Mouse (Mus musculus) neural tube, embryonic 12.5 days (tissue): ENCODE results near the gene Thrb. TPM values are rescaled to one million over a fixed set of nuclear protein-coding genes. Genes with fewer than 3 reads are reported as not detected.

ENCODE experiments used
- ATAC-seq: fragments of 200-750 bp; cut with Nextera tagmentation; 2 replicates; pipeline ENCODE4 v1.8.0; 2017; ENCODE audit warnings: low read depth, mild to moderate bottlenecking, moderate TSS enrichment, moderate library complexity; ENCODE audit not compliant: low FRiP score
- H3K27ac ChIP-seq: fragments of 300-500 bp; sonication (generic); 2 replicates; pipeline ENCODE4 v1.5.1; 2016
- H3K27me3 ChIP-seq: fragments of 300-500 bp; sonication (generic); replicated peaks from 2 replicates; pipeline ENCODE4 v1.6.1; 2016; ENCODE audit warnings: mild to moderate bottlenecking
- H3K36me3 ChIP-seq: fragments of 300-500 bp; sonication (generic); 2 replicates; pipeline ENCODE4 v1.6.1; 2016; ENCODE audit warnings: mild to moderate bottlenecking
- H3K4me1 ChIP-seq: fragments of 300-500 bp; sonication (generic); 2 replicates; pipeline ENCODE4 v1.6.1; 2016
- H3K4me2 ChIP-seq: fragments of 300-500 bp; sonication (generic); replicated peaks from 2 replicates; pipeline ENCODE4 v1.6.1; 2016; ENCODE audit warnings: mild to moderate bottlenecking
- H3K4me3 ChIP-seq: fragments of 300-500 bp; sonication (generic); 2 replicates; pipeline ENCODE4 v1.5.1; 2016
- H3K9ac ChIP-seq: fragments of 300-500 bp; sonication (generic); 2 replicates; pipeline ENCODE4 v1.6.1; 2016; ENCODE audit warnings: mild to moderate bottlenecking
- H3K9me3 ChIP-seq: fragments of 300-500 bp; sonication (generic); 2 replicates; pipeline ENCODE4 v1.6.1; 2016; ENCODE audit warnings: mild to moderate bottlenecking
- WGBS: fragments of 180-500 bp; shearing (Covaris S2); methylation state at CpG from one replicate; pipeline ENCODE4 v1.1.7; 2016; 5-methylcytosine and 5-hydroxymethylcytosine counted together
- polyA plus RNA-seq: library from polyadenylated mRNA; unstranded; fragments of >200 nt; fragmentation: Nextera tagmentation; extraction: Ambion mirVana; gene quantifications from 2 replicates; pipeline ENCODE4 v1.2.1, GENCODE M21; 2016

Thrb gene
- polyA plus RNA-seq = 0.13 and 0.34 TPM in 2 replicates

GRCm38 (mm10) chr14:17659686-17660328 is at the start of gene Thrb:
TSS of gene Thrb (plus strand) at chr14:17660261.
- WGBS = 2% methylated on average over 23 of the region's 23 CpGs

GRCm38 (mm10) chr14:17621671-17622070 is 38.4 kb upstream of the Thrb start:
- 81% methylated on average over 3 of the region's 3 CpGs for WGBS
- no peak for ATAC-seq
- no peak overlapping the region for H3K4me3 ChIP-seq
- H3K36me3 ChIP-seq = no peaks in the 10 kb centered on the region
- H3K9ac ChIP-seq = no peak overlapping the region
- no peak overlapping the region for H3K27ac ChIP-seq
- no peaks in the 10 kb centered on the region for H3K9me3 ChIP-seq
- no peaks in the 10 kb centered on the region for H3K4me1 ChIP-seq
- H3K27me3 ChIP-seq = no peaks in the 10 kb centered on the region
- no peak overlapping the region for H3K4me2 ChIP-seq

More at GRCm38 (mm10) chr14:17659686-17660328, at the start of gene Thrb:
- no peaks in the 10 kb centered on the region for H3K9me3 ChIP-seq
- H3K9ac ChIP-seq = peak within 1 kb of the TSS; percentile 54
- H3K4me1 ChIP-seq = peaks cover 13% of the 10 kb centered on the region
- ATAC-seq = no peak; the same call in 1 of the 2 replicates
- peak within 1 kb of the TSS; percentile 64 for H3K4me3 ChIP-seq
- H3K27ac ChIP-seq = no peak within 1 kb of the TSS
- peak within 1 kb of the TSS; percentile 98 for H3K4me2 ChIP-seq
- H3K27me3 ChIP-seq = peaks cover 19% of the 10 kb centered on the region
- H3K36me3 ChIP-seq = no peaks in the 10 kb centered on the region

DNA sequence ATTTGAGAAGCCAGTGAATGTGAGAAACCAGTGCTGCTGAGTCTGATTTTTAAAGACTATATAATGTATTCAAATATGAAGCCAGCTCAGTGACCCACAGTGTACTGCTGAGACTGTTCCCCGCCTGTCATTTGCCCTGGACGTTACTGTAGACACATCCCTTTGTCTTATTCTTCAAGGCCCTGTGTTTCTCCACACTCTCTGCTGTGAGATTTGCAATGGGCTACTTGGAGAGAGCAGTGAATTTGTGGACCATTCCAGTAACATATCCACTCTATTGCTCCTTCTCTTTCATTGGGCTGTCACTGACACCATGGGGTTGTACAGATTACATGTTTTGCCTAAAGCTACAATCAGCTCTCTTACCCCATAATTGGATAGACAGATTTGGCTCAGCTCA is 36.1 kb upstream of the Thrb start:
- Histone ChIP-seq H3K27me3 (no peaks in the 10 kb centered on the region), H3K4me3 (no peak overlapping the region), H3K4me2 (no peak overlapping the region), H3K36me3 (no peaks in the 10 kb centered on the region), H3K9me3 (no peaks in the 10 kb centered on the region), H3K9ac (no peak overlapping the region), H3K27ac (no peak overlapping the region), H3K4me1 (no peaks in the 10 kb centered on the region)
- no peak for ATAC-seq
- WGBS = 66% methylated on average over 2 of the region's 2 CpGs

- no peak overlapping the region for H3K4me2 ChIP-seq
- no peaks in the 10 kb centered on the region for H3K36me3 ChIP-seq
- no peak overlapping the region for H3K4me3 ChIP-seq
- no peaks in the 10 kb centered on the region for H3K9me3 ChIP-seq
- no peak for ATAC-seq
- no peaks in the 10 kb centered on the region for H3K27me3 ChIP-seq
- no peak overlapping the region for H3K27ac ChIP-seq
- H3K9ac ChIP-seq = no peak overlapping the region
- 62% methylated on average over 5 of the region's 5 CpGs for WGBS
- peaks cover 4% of the 10 kb centered on the region; the same call in 1 of the 2 replicates for H3K4me1 ChIP-seq
These were observed 30.8 kb upstream of the Thrb start for GRCm38 (mm10) chr14:17629215-17629614.

DNA sequence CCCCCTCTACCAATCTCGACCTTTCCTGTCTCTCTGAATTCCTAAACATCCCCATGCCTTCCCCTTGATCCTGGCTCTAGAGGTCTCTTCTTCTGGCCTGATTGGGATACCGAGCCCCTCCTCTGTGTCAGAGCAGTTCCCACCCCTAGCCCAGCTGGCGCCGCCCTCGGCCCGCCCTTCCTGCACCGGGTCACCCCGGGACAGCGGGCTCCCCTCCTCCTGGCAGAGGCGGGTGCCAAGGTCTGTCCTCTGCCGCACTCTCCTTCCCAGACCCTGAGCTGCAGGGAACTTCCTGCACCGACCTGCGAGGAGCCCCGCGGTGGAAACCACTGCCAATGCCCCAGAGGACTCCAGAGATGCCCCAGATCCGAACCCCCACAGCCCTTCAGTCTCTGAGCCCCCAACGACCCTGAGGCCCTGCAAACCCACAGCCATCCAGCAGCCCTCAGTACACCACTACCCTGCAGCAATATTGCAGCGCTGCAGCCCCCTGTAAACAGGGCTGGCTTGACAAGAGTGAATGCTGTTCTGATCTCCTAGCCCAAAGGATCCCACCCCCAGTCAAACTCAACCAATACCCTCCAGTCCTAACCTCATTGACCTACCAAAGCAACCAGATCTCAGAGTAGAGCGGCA is 27.1 kb upstream of the Thrb start:
- no peaks in the 10 kb centered on the region for H3K27me3 ChIP-seq
- no peaks in the 10 kb centered on the region for H3K36me3 ChIP-seq
- peaks cover 4% of the 10 kb centered on the region; the same call in 1 of the 2 replicates for H3K4me1 ChIP-seq
- 6% methylated on average over 19 of the region's 19 CpGs for WGBS
- no peaks in the 10 kb centered on the region for H3K9me3 ChIP-seq
- no peak overlapping the region for H3K9ac ChIP-seq
- peak overlapping the region; percentile 48 for H3K4me2 ChIP-seq
- ATAC-seq = 0 out of 2 replicates have a peak, but pooled peaks have one; percentile 53
- H3K27ac ChIP-seq = no peak overlapping the region
- H3K4me3 ChIP-seq = no peak overlapping the region

- Histone ChIP-seq H3K9ac (no peak overlapping the region), H3K27ac (no peak overlapping the region), H3K4me3 (no peak overlapping the region), H3K9me3 (no peaks in the 10 kb centered on the region), H3K4me2 (no peak overlapping the region), H3K4me1 (peaks cover 4% of the 10 kb centered on the region; the same call in 1 of the 2 replicates), H3K36me3 (no peaks in the 10 kb centered on the region), H3K27me3 (no peaks in the 10 kb centered on the region)
- no peak for ATAC-seq
- 68% methylated on average over 3 of the region's 3 CpGs for WGBS
These were observed 23.1 kb upstream of the Thrb start for GRCm38 (mm10) chr14:17636971-17637370.

DNA sequence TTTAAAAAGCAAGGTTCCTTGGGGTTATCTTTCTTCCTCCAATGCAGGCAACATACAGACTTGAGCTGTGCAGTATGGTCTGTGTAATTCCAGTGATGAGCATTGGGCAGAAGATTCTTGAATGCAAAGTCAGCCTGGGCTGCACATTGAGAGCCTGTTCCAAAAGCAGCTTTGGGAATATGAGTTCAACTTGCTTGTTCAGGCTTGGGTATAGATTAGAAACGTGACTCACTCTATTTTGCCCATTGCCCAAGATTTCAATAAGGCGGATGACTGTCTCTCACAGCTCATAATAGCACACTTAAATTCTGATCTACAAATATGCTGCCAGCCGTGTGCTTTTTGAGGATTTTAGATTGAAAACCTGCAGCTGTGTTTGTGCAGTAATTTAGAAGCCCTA is 18.3 kb upstream of the Thrb start:
- Histone ChIP-seq H3K36me3 (no peaks in the 10 kb centered on the region), H3K9ac (no peak overlapping the region), H3K4me1 (no peaks in the 10 kb centered on the region), H3K27me3 (no peaks in the 10 kb centered on the region), H3K9me3 (no peaks in the 10 kb centered on the region), H3K4me2 (no peak overlapping the region), H3K4me3 (no peak overlapping the region), H3K27ac (no peak overlapping the region)
- WGBS = 76% methylated on average over 3 of the region's 3 CpGs
- no peak for ATAC-seq

- H3K36me3 ChIP-seq = no peaks in the 10 kb centered on the region
- ATAC-seq = no peak
These were observed 5.0 kb upstream of the Thrb start for GRCm38 (mm10) chr14:17655084-17655483.

DNA sequence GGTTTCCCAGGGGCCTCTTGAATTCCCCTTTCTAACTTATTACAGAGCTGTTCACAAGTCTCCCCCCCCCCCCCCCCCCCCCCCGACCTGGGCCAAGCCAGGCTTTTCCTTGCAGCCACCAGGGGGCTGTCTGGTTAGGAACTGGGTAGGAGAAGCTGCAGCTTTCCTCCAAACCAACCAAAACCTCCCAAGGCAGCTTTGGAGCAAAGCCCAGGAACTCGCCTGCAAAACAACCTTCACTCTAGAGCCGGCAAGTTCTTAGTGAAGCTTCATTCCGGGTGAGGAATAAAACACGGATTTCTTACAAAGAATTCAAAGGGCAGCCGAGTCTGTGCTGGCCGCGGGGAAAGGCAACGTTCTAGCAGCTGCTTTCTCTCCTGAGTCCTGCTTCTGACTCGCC is 1.0 kb upstream of the Thrb start:
- no peak for ATAC-seq
- Histone ChIP-seq H3K9me3 (no peaks in the 10 kb centered on the region), H3K36me3 (no peaks in the 10 kb centered on the region), H3K27me3 (peaks cover 19% of the 10 kb centered on the region), H3K4me2 (peak overlapping the region; percentile 98), H3K4me3 (peak overlapping the region; percentile 18; the same call in 1 of the 2 replicates), H3K4me1 (peaks cover 13% of the 10 kb centered on the region), H3K9ac (no peak overlapping the region), H3K27ac (no peak overlapping the region)
- 0% methylated on average over 10 of the region's 10 CpGs for WGBS

More at GRCm38 (mm10) chr14:17655084-17655483, 5.0 kb upstream of the Thrb start:
- peaks cover 6% of the 10 kb centered on the region for H3K27me3 ChIP-seq
- H3K9ac ChIP-seq = no peak overlapping the region
- H3K4me1 ChIP-seq = peaks cover 6% of the 10 kb centered on the region
- WGBS = 62% methylated on average over 5 of the region's 5 CpGs
- H3K27ac ChIP-seq = no peak overlapping the region
- no peak overlapping the region for H3K4me3 ChIP-seq
- no peaks in the 10 kb centered on the region for H3K9me3 ChIP-seq
- no peak overlapping the region for H3K4me2 ChIP-seq

- Histone ChIP-seq H3K4me3 (peak overlapping the region; percentile 64), H3K27ac (no peak overlapping the region), H3K36me3 (no peaks in the 10 kb centered on the region), H3K4me1 (peaks cover 13% of the 10 kb centered on the region), H3K9me3 (no peaks in the 10 kb centered on the region), H3K4me2 (peak overlapping the region; percentile 98), H3K27me3 (peaks cover 19% of the 10 kb centered on the region), H3K9ac (peak overlapping the region; percentile 54)
- peak; percentile 94 for ATAC-seq
- under 1% methylated on average over 82 of the region's 82 CpGs for WGBS
These were observed 453 bp downstream of the Thrb start for GRCm38 (mm10) chr14:17660329-17661099.

GRCm38 (mm10) chr14:17661100-17661521 is 1.1 kb downstream of the Thrb start:
- Histone ChIP-seq H3K4me1 (peaks cover 13% of the 10 kb centered on the region), H3K4me2 (peak overlapping the region; percentile 98), H3K9ac (peak overlapping the region; percentile 54), H3K27me3 (peaks cover 19% of the 10 kb centered on the region), H3K27ac (no peak overlapping the region), H3K9me3 (no peaks in the 10 kb centered on the region), H3K4me3 (peak overlapping the region; percentile 64), H3K36me3 (no peaks in the 10 kb centered on the region)
- WGBS = under 1% methylated on average over 16 of the region's 16 CpGs
- ATAC-seq = peak; percentile 35

GRCm38 (mm10) chr14:17662087-17662486 is 2.0 kb downstream of the Thrb start:
- H3K27ac ChIP-seq = no peak overlapping the region
- H3K4me3 ChIP-seq = no peak overlapping the region
- no peaks in the 10 kb centered on the region for H3K36me3 ChIP-seq
- peaks cover 13% of the 10 kb centered on the region for H3K4me1 ChIP-seq
- no peak overlapping the region for H3K9ac ChIP-seq
- no peaks in the 10 kb centered on the region for H3K9me3 ChIP-seq
- peaks cover 19% of the 10 kb centered on the region for H3K27me3 ChIP-seq
- no peak for ATAC-seq
- no peak overlapping the region for H3K4me2 ChIP-seq
- 37% methylated on average over 5 of the region's 5 CpGs for WGBS
